Comparison of ENCODE assay signal across 19 mouse cellular contexts in the genomic region with DNA sequence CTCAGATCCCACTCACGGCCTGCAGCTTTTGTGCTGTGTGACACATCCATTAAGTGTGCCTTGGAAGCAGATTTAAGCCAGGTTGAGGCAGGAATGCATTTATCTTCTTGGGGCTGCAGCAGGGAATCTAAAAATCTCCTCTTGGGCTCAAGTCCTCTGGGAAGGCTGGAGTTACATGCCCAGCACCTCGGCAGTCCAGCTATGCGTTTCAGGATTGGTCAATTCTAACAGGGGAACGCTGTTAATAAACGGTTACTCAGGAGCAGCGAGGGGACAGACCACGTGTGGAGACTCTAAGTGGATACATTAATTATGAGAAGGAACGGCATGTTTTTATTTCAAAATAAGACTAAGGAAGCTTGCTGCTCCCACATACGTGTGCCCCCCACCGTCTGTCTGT. TPM values are rescaled to one million over a fixed set of nuclear protein-coding genes. Genes with fewer than 3 reads are reported as not detected.
A peak's percentile ranks its signal among the peaks of the same experiment; 100 is the strongest.
DNase-seq lines count a peak whose midpoint lies in the region; ATAC-seq lines count a peak whose summit lies in the region.
"Had no signal": no experiment of that assay in that cellular context is flagged by ENCODE, and none has a peak within 500 bp of the region (broad histone marks: within the 10 kb centered on the region; RNA-seq: fewer than 3 reads in every experiment).

No protein-coding gene starts in this region.

- no peak overlapping the region for H3K9ac ChIP-seq in kidney, embryonic 16.5 days (replicated peaks; ENCODE audit: low read length)
- H3K9ac ChIP-seq in neural tube, embryonic 11.5 days (ENCODE audit: low read length) = no peak overlapping the region
- H3K9ac ChIP-seq in stomach, embryonic 16.5 days (ENCODE audit: low read length) = no peak overlapping the region
- H3K9ac ChIP-seq: forebrain, embryonic 15.5 days; heart, embryonic 15.5 days had no signal

- H3K9me3 ChIP-seq in kidney, embryonic 16.5 days (ENCODE audit: low read length) = peaks cover 3% of the 10 kb centered on the region; the same call in 1 of the 2 replicates
- no peaks in the 10 kb centered on the region for H3K9me3 ChIP-seq in neural tube, embryonic 11.5 days (ENCODE audit: control insufficient read depth, low read length)
- H3K9me3 ChIP-seq in stomach, embryonic 16.5 days (replicated peaks; ENCODE audit: control insufficient read depth, low read length) = no peaks in the 10 kb centered on the region; the same call in 1 of the 2 replicates
- H3K9me3 ChIP-seq: forebrain, embryonic 15.5 days; hindbrain, embryonic 10.5 days had no signal

- H3K4me2 ChIP-seq in kidney, embryonic 16.5 days (replicated peaks; ENCODE audit: low read depth, low read length) = no peak overlapping the region
- no peak overlapping the region for H3K4me2 ChIP-seq in neural tube, embryonic 11.5 days (ENCODE audit: low read depth)
- H3K4me2 ChIP-seq in stomach, embryonic 16.5 days (ENCODE audit: low read depth, low read length) = no peak overlapping the region
- H3K4me2 ChIP-seq: forebrain, embryonic 15.5 days; heart, embryonic 15.5 days had no signal

- ATAC-seq in frontal cortex, adult (ENCODE audit: low TSS enrichment) = 0 out of 2 replicates have a peak, but pooled peaks have one; percentile 50
- no peak for ATAC-seq in kidney, embryonic 16.5 days (ENCODE audit: low FRiP score, low TSS enrichment)
- no peak for ATAC-seq in neural tube, embryonic 11.5 days (ENCODE audit: insufficient read depth, low FRiP score, low TSS enrichment)
- peak; percentile 34; the same call in 1 of the 2 replicates for ATAC-seq in stomach, embryonic 16.5 days (ENCODE audit: insufficient read depth, low FRiP score)
- ATAC-seq: forebrain, embryonic 15.5 days; inflammation-experienced regulatory T-cells, adult 6 months had no signal

- H3K36me3 ChIP-seq in kidney, embryonic 16.5 days (ENCODE audit: insufficient read depth, low read length) = no peaks in the 10 kb centered on the region
- no peaks in the 10 kb centered on the region for H3K36me3 ChIP-seq in neural tube, embryonic 11.5 days (ENCODE audit: control insufficient read depth, insufficient read depth, low read length)
- H3K36me3 ChIP-seq in stomach, embryonic 16.5 days (ENCODE audit: control insufficient read depth, insufficient read depth, low read length) = no peaks in the 10 kb centered on the region
- H3K36me3 ChIP-seq: forebrain, embryonic 15.5 days; heart, embryonic 15.5 days; hindbrain, embryonic 10.5 days had no signal

- no peak for DNase-seq in frontal cortex, postnatal 14 days (ENCODE audit: low spot score in 2 of 2)
- no peak for DNase-seq in kidney, postnatal 25 days
- peak; percentile 9 for DNase-seq in neural tube, embryonic 11.5 days (ENCODE audit: low spot score)
- no peak for DNase-seq in neural tube, embryonic 10.5 days (ENCODE audit: extremely low spot score, low spot score)
- no peak for DNase-seq in adrenal gland, postnatal 14 days
- DNase-seq: cerebellum, postnatal 10 days; embryo, embryonic 11 days; liver; lung, adult 2 months; right cerebral cortex, postnatal 4 days had no signal

- no peaks in the 10 kb centered on the region for H3K27me3 ChIP-seq in kidney, embryonic 16.5 days (ENCODE audit: insufficient read depth, low read length)
- H3K27me3 ChIP-seq in neural tube, embryonic 11.5 days (ENCODE audit: control insufficient read depth, insufficient read depth, low read length) = no peaks in the 10 kb centered on the region
- H3K27me3 ChIP-seq in stomach, embryonic 16.5 days (ENCODE audit: control insufficient read depth, insufficient read depth, low read length) = no peaks in the 10 kb centered on the region
- H3K27me3 ChIP-seq: forebrain, embryonic 15.5 days had no signal

- 25% methylated on average over 10 of the region's 10 CpGs for WGBS in kidney, embryonic 16.5 days
- 60% methylated on average over 10 of the region's 10 CpGs for WGBS in neural tube, embryonic 11.5 days
- 31% methylated on average over 10 of the region's 10 CpGs for WGBS in stomach, embryonic 16.5 days

- H3K4me3 ChIP-seq in kidney, embryonic 16.5 days (ENCODE audit: low read length) = no peak overlapping the region
- H3K4me3 ChIP-seq in neural tube, embryonic 11.5 days (ENCODE audit: low read depth, low read length) = no peak overlapping the region
- no peak overlapping the region for H3K4me3 ChIP-seq in stomach, embryonic 16.5 days (replicated peaks; ENCODE audit: low read length)
- H3K4me3 ChIP-seq: erythroblast, embryonic 14.5 days; forebrain, embryonic 15.5 days; heart, embryonic 15.5 days; hindbrain, embryonic 10.5 days; megakaryocyte, embryonic 14.5 days had no signal

- H3K27ac ChIP-seq in kidney, embryonic 16.5 days (ENCODE audit: low read length) = peak overlapping the region; percentile 16; the same call in 1 of the 2 replicates
- H3K27ac ChIP-seq in neural tube, embryonic 11.5 days (ENCODE audit: low read depth, low read length) = no peak overlapping the region
- H3K27ac ChIP-seq in stomach, embryonic 16.5 days (ENCODE audit: low read length) = peak overlapping the region; percentile 72; the same call in 1 of the 2 replicates
- H3K27ac ChIP-seq: forebrain, embryonic 15.5 days; heart, embryonic 15.5 days; hindbrain, embryonic 10.5 days had no signal

- peaks cover 27% of the 10 kb centered on the region for H3K4me1 ChIP-seq in kidney, embryonic 16.5 days (ENCODE audit: insufficient read depth, low read length)
- H3K4me1 ChIP-seq in neural tube, embryonic 11.5 days (ENCODE audit: control insufficient read depth, insufficient read depth, low read length) = no peaks in the 10 kb centered on the region
- peaks cover 26% of the 10 kb centered on the region for H3K4me1 ChIP-seq in stomach, embryonic 16.5 days (ENCODE audit: control insufficient read depth, insufficient read depth, low read length)

RNA-seq across cellular contexts. Expression of gene Smad3, which starts 14.7 kb away (rescaled TPM):
- polyA plus RNA-seq in kidney, embryonic 16.5 days (2015; fragmentation: Nextera tagmentation; extraction: Ambion mirVana) = 27.8 and 27.9 TPM in 2 replicates
- polyA plus RNA-seq in neural tube, embryonic 11.5 days (2014; fragmentation: Nextera tagmentation; extraction: Ambion mirVana) = 15.2 and 17.6 TPM in 2 replicates
- 14.6 and 15.1 TPM in 2 replicates for polyA plus RNA-seq in stomach, embryonic 16.5 days (2015; fragmentation: Nextera tagmentation; extraction: Ambion mirVana)
- 26.5 and 32.9 TPM in 2 replicates for total RNA-seq in adrenal gland, postnatal 14 days (2021)

Comparison
In these comparisons a context has a peak if more than half of its experiments do, and no peak if none do; other contexts are left out.
1. ATAC-seq: peak in frontal cortex, adult (single experiment) and stomach, embryonic 16.5 days (single experiment); none in kidney, embryonic 16.5 days (single experiment) and neural tube, embryonic 11.5 days (single experiment).